In genomic region chr4:97910777-97911580, GRCm38 (mm10) we compare ENCODE assay signal across 8 mouse cellular contexts.
A peak's percentile ranks its signal among the peaks of the same experiment; 100 is the strongest.
DNase-seq lines count a peak whose midpoint lies in the region; ATAC-seq and TF ChIP-seq lines count a peak whose summit lies in the region.
"Had no signal": no experiment of that assay in that cellular context is flagged by ENCODE, and none has a peak within 500 bp of the region (broad histone marks: within the 10 kb centered on the region; RNA-seq: fewer than 3 reads in every experiment).

No protein-coding gene starts in this region.

- no peak overlapping the region for H3K9ac ChIP-seq in stomach, embryonic 15.5 days
- H3K9ac ChIP-seq in stomach, postnatal 0 days (ENCODE audit: low read length): no peak overlapping the region
- no peak overlapping the region for H3K9ac ChIP-seq in hindbrain, embryonic 14.5 days
- no peak overlapping the region for H3K9ac ChIP-seq in lung, embryonic 15.5 days
- H3K9ac ChIP-seq: limb, embryonic 12.5 days had no signal

- H3K27me3 ChIP-seq in stomach, embryonic 15.5 days (replicated peaks): no peaks in the 10 kb centered on the region
- no peaks in the 10 kb centered on the region for H3K27me3 ChIP-seq in stomach, postnatal 0 days (ENCODE audit: control insufficient read depth, insufficient read depth, low read length)
- no peaks in the 10 kb centered on the region for H3K27me3 ChIP-seq in hindbrain, embryonic 14.5 days (ENCODE audit: control insufficient read depth, insufficient read depth, low read length)
- no peaks in the 10 kb centered on the region for H3K27me3 ChIP-seq in lung, embryonic 15.5 days
- no peaks in the 10 kb centered on the region for H3K27me3 ChIP-seq in testis, adult 2 months (ENCODE audit: control insufficient read depth, insufficient read depth, low read length)
- H3K27me3 ChIP-seq: limb, embryonic 12.5 days had no signal

- ATAC-seq in stomach, embryonic 15.5 days (ENCODE audit: insufficient read depth, low FRiP score, low read depth): peak; percentile 47; the same call in 1 of the 2 replicates
- ATAC-seq in stomach, postnatal 0 days (ENCODE audit: low FRiP score, low TSS enrichment): no peak
- peak; percentile 84 for ATAC-seq in hindbrain, embryonic 14.5 days (ENCODE audit: low FRiP score)
- ATAC-seq in lung, embryonic 15.5 days (ENCODE audit: borderline replicate concordance, extremely low read depth, low FRiP score, low TSS enrichment): no peak

- TF ChIP-seq EP300 in stomach, postnatal 0 days (optimal IDR thresholded peaks at IDR 0.05): no peak

- no peaks in the 10 kb centered on the region for H3K9me3 ChIP-seq in stomach, embryonic 15.5 days
- H3K9me3 ChIP-seq in stomach, postnatal 0 days (ENCODE audit: control insufficient read depth, low read length): no peaks in the 10 kb centered on the region
- H3K9me3 ChIP-seq in hindbrain, embryonic 14.5 days (ENCODE audit: control insufficient read depth, low read length): no peaks in the 10 kb centered on the region
- no peaks in the 10 kb centered on the region for H3K9me3 ChIP-seq in lung, embryonic 15.5 days
- H3K9me3 ChIP-seq: limb, embryonic 12.5 days had no signal

- no peaks in the 10 kb centered on the region for H3K4me1 ChIP-seq in stomach, embryonic 15.5 days
- H3K4me1 ChIP-seq in stomach, postnatal 0 days (replicated peaks; ENCODE audit: control insufficient read depth, insufficient read depth): no peaks in the 10 kb centered on the region
- H3K4me1 ChIP-seq in hindbrain, embryonic 14.5 days (replicated peaks; ENCODE audit: control insufficient read depth, insufficient read depth, low read length): peaks cover 28% of the 10 kb centered on the region
- peaks cover 30% of the 10 kb centered on the region for H3K4me1 ChIP-seq in lung, embryonic 15.5 days
- peaks cover 7% of the 10 kb centered on the region for H3K4me1 ChIP-seq in testis, adult 2 months (ENCODE audit: control insufficient read depth, insufficient read depth, low read length)

- no peak for DNase-seq in stomach, postnatal 0 days (ENCODE audit: low spot score)
- peak; percentile 97 to 98 for DNase-seq in cerebellum, postnatal 10 days
- DNase-seq in hindbrain, embryonic 14.5 days (ENCODE audit: low spot score): peak; percentile 74
- no peak for DNase-seq in kidney, adult 11 months

- no peaks in the 10 kb centered on the region for H3K36me3 ChIP-seq in stomach, embryonic 15.5 days
- H3K36me3 ChIP-seq in stomach, postnatal 0 days (ENCODE audit: control insufficient read depth, insufficient read depth, low read length): no peaks in the 10 kb centered on the region; the same call in 1 of the 2 replicates
- no peaks in the 10 kb centered on the region for H3K36me3 ChIP-seq in hindbrain, embryonic 14.5 days (replicated peaks; ENCODE audit: control insufficient read depth, insufficient read depth)
- no peaks in the 10 kb centered on the region for H3K36me3 ChIP-seq in lung, embryonic 15.5 days
- H3K36me3 ChIP-seq in testis, adult 2 months (ENCODE audit: control insufficient read depth, insufficient read depth, low read length): no peaks in the 10 kb centered on the region

- no peak for TF ChIP-seq POLR2A in testis, adult 2 months (IDR thresholded peaks at IDR 0.05; ENCODE audit: control insufficient read depth, low read depth, low read length)

- TF ChIP-seq CTCF in stomach, postnatal 0 days (IDR thresholded peaks at IDR 0.05; ENCODE audit: low read depth): no peak
- no peak for TF ChIP-seq CTCF in testis, adult 2 months (IDR thresholded peaks at IDR 0.05; ENCODE audit: control insufficient read depth, insufficient read depth, insufficient replicate concordance, low read depth, low read length)

- H3K27ac ChIP-seq in stomach, embryonic 15.5 days: no peak overlapping the region
- H3K27ac ChIP-seq in stomach, postnatal 0 days (replicated peaks): no peak overlapping the region
- H3K27ac ChIP-seq in hindbrain, embryonic 14.5 days: peak overlapping the region; percentile 74
- H3K27ac ChIP-seq in lung, embryonic 15.5 days: 0 out of 2 replicates have a peak overlapping the region, but pooled peaks have one; percentile 32
- H3K27ac ChIP-seq in testis, adult 2 months (ENCODE audit: control insufficient read depth, insufficient read depth, low read depth, low read length): peak overlapping the region; percentile 27
- H3K27ac ChIP-seq: limb, embryonic 12.5 days had no signal

- WGBS in stomach, embryonic 15.5 days: 89% methylated on average over 27 of the region's 27 CpGs
- 79% methylated on average over 27 of the region's 27 CpGs for WGBS in stomach, postnatal 0 days
- WGBS in hindbrain, embryonic 14.5 days: 69% methylated on average over 27 of the region's 27 CpGs
- WGBS in lung, embryonic 15.5 days: 78% methylated on average over 27 of the region's 27 CpGs

- H3K4me2 ChIP-seq in stomach, embryonic 15.5 days: no peak overlapping the region
- H3K4me2 ChIP-seq in stomach, postnatal 0 days (replicated peaks; ENCODE audit: low read depth): no peak overlapping the region
- H3K4me2 ChIP-seq in hindbrain, embryonic 14.5 days (replicated peaks): peak overlapping the region; percentile 8
- no peak overlapping the region for H3K4me2 ChIP-seq in lung, embryonic 15.5 days
- H3K4me2 ChIP-seq: limb, embryonic 12.5 days had no signal

- H3K4me3 ChIP-seq in stomach, embryonic 15.5 days (replicated peaks): no peak overlapping the region
- no peak overlapping the region for H3K4me3 ChIP-seq in stomach, postnatal 0 days (ENCODE audit: low read depth, low read length)
- no peak overlapping the region for H3K4me3 ChIP-seq in hindbrain, embryonic 14.5 days (replicated peaks; ENCODE audit: low read length)
- H3K4me3 ChIP-seq in lung, embryonic 15.5 days: no peak overlapping the region
- H3K4me3 ChIP-seq in testis, adult 2 months (ENCODE audit: control insufficient read depth, low read depth, low read length): peak overlapping the region; percentile 43
- H3K4me3 ChIP-seq: limb, embryonic 12.5 days had no signal

Comparison
In these comparisons a context has a peak if more than half of its experiments do, and no peak if none do; other contexts are left out.
1. ATAC-seq: peak in stomach, embryonic 15.5 days (single experiment) and hindbrain, embryonic 14.5 days (single experiment); none in stomach, postnatal 0 days (single experiment) and lung, embryonic 15.5 days (single experiment).
2. H3K27ac ChIP-seq: peak in hindbrain, embryonic 14.5 days (single experiment), lung, embryonic 15.5 days (single experiment) and testis, adult 2 months (single experiment); none in stomach, embryonic 15.5 days (single experiment) and stomach, postnatal 0 days (single experiment).
3. DNase-seq: peak in cerebellum, postnatal 10 days (2 of 2) and hindbrain, embryonic 14.5 days (single experiment); none in stomach, postnatal 0 days (single experiment) and kidney, adult 11 months (single experiment).